Mouse (Mus musculus): ENCODE measurements around the gene Rimbp2. TPM values are rescaled to one million over a fixed set of nuclear protein-coding genes. Genes with fewer than 3 reads are reported as not detected.
"Not testable (repeated sequence)": the region's sequence is repeated elsewhere in the genome, so short reads cannot be mapped to it uniquely, and the experiment has no call there.

Gene Rimbp2
- total and polyA plus RNA-seq, 2 experiments from 2014 or later: 0.03 TPM; not detected in 1

DNA sequence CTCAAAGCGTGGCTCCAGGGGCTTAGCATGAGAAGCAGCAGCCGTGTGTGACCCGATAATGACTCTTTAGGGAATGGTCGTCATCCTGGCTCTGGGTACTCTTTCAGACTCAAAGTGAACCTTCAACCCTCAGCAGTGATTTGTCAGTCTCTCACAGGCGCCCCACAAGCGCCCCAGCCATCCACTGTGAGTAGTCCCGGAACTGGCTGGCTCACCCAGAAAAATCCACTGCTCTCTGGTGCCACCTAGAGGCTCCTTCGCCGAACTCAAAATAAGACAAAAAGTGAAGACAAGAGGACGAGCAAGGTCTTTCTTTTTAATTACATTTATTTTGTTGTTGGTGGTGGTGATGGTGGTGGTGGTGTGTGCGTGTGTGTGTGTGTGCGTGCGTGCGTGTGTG is 18.0 kb upstream of the Rimbp2 start:
- Histone ChIP-seq H3K27me3 (ENCODE audit: control insufficient read depth, insufficient read depth, low read length) (no peaks in the 10 kb centered on the region), H3K4me2 (ENCODE audit: low read depth, low read length) (peak overlapping the region; percentile 26; the same call in 1 of the 2 replicates), H3K9ac (replicated peaks; ENCODE audit: low read depth, low read length) (no peak overlapping the region), H3K27ac (ENCODE audit: low read depth) (no peak overlapping the region), H3K36me3 (replicated peaks; ENCODE audit: control insufficient read depth, insufficient read depth, low read length) (no peaks in the 10 kb centered on the region), H3K9me3 (replicated peaks; ENCODE audit: control insufficient read depth, low read length) (no peaks in the 10 kb centered on the region), H3K4me1 (ENCODE audit: control insufficient read depth, insufficient read depth) (no peaks in the 10 kb centered on the region), H3K4me3 (ENCODE audit: low read depth, low read length) (no peak overlapping the region)
- WGBS: 16% methylated on average over 14 of the region's 14 CpGs
- peak; percentile 72 for TF ChIP-seq CTCF (IDR thresholded peaks at IDR 0.05; ENCODE audit: low read depth)
- no peak for TF ChIP-seq EP300 (IDR thresholded peaks at IDR 0.05; ENCODE audit: low read depth)
- ATAC-seq (ENCODE audit: insufficient read depth, low read depth) (peak; percentile 41; the same call in 1 of the 2 replicates), DNase-seq (ENCODE audit: low spot score) (peak; percentile 46)

- 41% methylated on average over 10 of the region's 10 CpGs for WGBS
- no peak for TF ChIP-seq CTCF (IDR thresholded peaks at IDR 0.05; ENCODE audit: low read depth)
- no peak for TF ChIP-seq EP300 (IDR thresholded peaks at IDR 0.05; ENCODE audit: low read depth)
- H3K4me1 ChIP-seq (ENCODE audit: control insufficient read depth, insufficient read depth): no peaks in the 10 kb centered on the region
- no peaks in the 10 kb centered on the region for H3K27me3 ChIP-seq (ENCODE audit: control insufficient read depth, insufficient read depth, low read length)
- H3K9me3 ChIP-seq (replicated peaks; ENCODE audit: control insufficient read depth, low read length): no peaks in the 10 kb centered on the region
- no peak overlapping the region for H3K9ac ChIP-seq (replicated peaks; ENCODE audit: low read depth, low read length)
- DNase-seq (ENCODE audit: low spot score): no peak
- H3K36me3 ChIP-seq (replicated peaks; ENCODE audit: control insufficient read depth, insufficient read depth, low read length): no peaks in the 10 kb centered on the region
- H3K4me3 ChIP-seq (ENCODE audit: low read depth, low read length): no peak overlapping the region
- H3K27ac ChIP-seq (ENCODE audit: low read depth): no peak overlapping the region
- ATAC-seq (ENCODE audit: insufficient read depth, low read depth): no peak
- H3K4me2 ChIP-seq (ENCODE audit: low read depth, low read length): no peak overlapping the region
Measured at GRCm38 (mm10) chr5:128970878-128971277, 17.6 kb upstream of the Rimbp2 start.

- WGBS: 43% methylated on average over 4 of the region's 4 CpGs
- H3K9ac ChIP-seq (replicated peaks; ENCODE audit: low read depth, low read length): no peak overlapping the region
- ATAC-seq (ENCODE audit: insufficient read depth, low read depth): no peak
Measured at GRCm38 (mm10) chr5:128964353-128964752, 11.1 kb upstream of the Rimbp2 start.

GRCm38 (mm10) chr5:128958916-128959315 is 5.6 kb upstream of the Rimbp2 start:
- Histone ChIP-seq H3K4me1 (ENCODE audit: control insufficient read depth, insufficient read depth) (no peaks in the 10 kb centered on the region), H3K36me3 (replicated peaks; ENCODE audit: control insufficient read depth, insufficient read depth, low read length) (no peaks in the 10 kb centered on the region), H3K9me3 (replicated peaks; ENCODE audit: control insufficient read depth, low read length) (0 out of 2 replicates have a peak, but pooled peaks cover 10% of the 10 kb centered on the region), H3K4me2 (ENCODE audit: low read depth, low read length) (no peak overlapping the region), H3K9ac (replicated peaks; ENCODE audit: low read depth, low read length) (no peak overlapping the region), H3K27ac (ENCODE audit: low read depth) (no peak overlapping the region), H3K27me3 (ENCODE audit: control insufficient read depth, insufficient read depth, low read length) (no peaks in the 10 kb centered on the region), H3K4me3 (ENCODE audit: low read depth, low read length) (no peak overlapping the region)
- DNase-seq (ENCODE audit: low spot score) (no peak), ATAC-seq (ENCODE audit: insufficient read depth, low read depth) (no peak)
- TF ChIP-seq CTCF (IDR thresholded peaks at IDR 0.05; ENCODE audit: low read depth) (no peak), EP300 (IDR thresholded peaks at IDR 0.05; ENCODE audit: low read depth) (no peak)
- 89% methylated on average over 3 of the region's 3 CpGs for WGBS

More at GRCm38 (mm10) chr5:128964353-128964752, 11.1 kb upstream of the Rimbp2 start:
- no peak for DNase-seq (ENCODE audit: low spot score)
- no peak overlapping the region for H3K4me2 ChIP-seq (ENCODE audit: low read depth, low read length)
- TF ChIP-seq EP300 (IDR thresholded peaks at IDR 0.05; ENCODE audit: low read depth) (no peak), CTCF (IDR thresholded peaks at IDR 0.05; ENCODE audit: low read depth) (no peak)
- no peaks in the 10 kb centered on the region for H3K27me3 ChIP-seq (ENCODE audit: control insufficient read depth, insufficient read depth, low read length)
- H3K27ac ChIP-seq (ENCODE audit: low read depth): no peak overlapping the region
- H3K4me1 ChIP-seq (ENCODE audit: control insufficient read depth, insufficient read depth): no peaks in the 10 kb centered on the region
- H3K4me3 ChIP-seq (ENCODE audit: low read depth, low read length): no peak overlapping the region
- H3K36me3 ChIP-seq (replicated peaks; ENCODE audit: control insufficient read depth, insufficient read depth, low read length): no peaks in the 10 kb centered on the region
- 0 out of 2 replicates have a peak, but pooled peaks cover 7% of the 10 kb centered on the region for H3K9me3 ChIP-seq (replicated peaks; ENCODE audit: control insufficient read depth, low read length)

GRCm38 (mm10) chr5:128954371-128954770 is 1.1 kb upstream of the Rimbp2 start:
- ATAC-seq (ENCODE audit: insufficient read depth, low read depth); H3K9me3 ChIP-seq (replicated peaks; ENCODE audit: control insufficient read depth, low read length); H3K27ac ChIP-seq (ENCODE audit: low read depth); H3K36me3 ChIP-seq (replicated peaks; ENCODE audit: control insufficient read depth, insufficient read depth, low read length); H3K4me1 ChIP-seq (ENCODE audit: control insufficient read depth, insufficient read depth); H3K4me3 ChIP-seq (ENCODE audit: low read depth, low read length); H3K9ac ChIP-seq (replicated peaks; ENCODE audit: low read depth, low read length); DNase-seq (ENCODE audit: low spot score); H3K4me2 ChIP-seq (ENCODE audit: low read depth, low read length): not testable (repeated sequence)
- peaks cover 22% of the 10 kb centered on the region for H3K27me3 ChIP-seq (ENCODE audit: control insufficient read depth, insufficient read depth, low read length)
- WGBS: 87% methylated on average over 5 of the region's 5 CpGs
- 0 out of 2 replicates have a peak, but pooled peaks have one; percentile 5 for TF ChIP-seq CTCF (IDR thresholded peaks at IDR 0.05; ENCODE audit: low read depth)

All from heart, postnatal 0 days (tissue).